Mouse (Mus musculus) ovary, postnatal 10 days (tissue): ENCODE measurements around the gene Rps23.
"Not testable (repeated sequence)": the region's sequence is repeated elsewhere in the genome, so short reads cannot be mapped to it uniquely, and the experiment has no call there.

Source experiments
- DNase-seq: peaks from one replicate; pipeline ENCODE4 v3.0.0; 2022; ENCODE audit warnings: low spot score

The Rps23 gene

GRCm38 (mm10) chr13:90922751-90923612 is at the start of gene Rps23:
Gene Rps23, plus strand, starts transcription at chr13:90922958.
- DNase-seq = peak; percentile 88

DNA sequence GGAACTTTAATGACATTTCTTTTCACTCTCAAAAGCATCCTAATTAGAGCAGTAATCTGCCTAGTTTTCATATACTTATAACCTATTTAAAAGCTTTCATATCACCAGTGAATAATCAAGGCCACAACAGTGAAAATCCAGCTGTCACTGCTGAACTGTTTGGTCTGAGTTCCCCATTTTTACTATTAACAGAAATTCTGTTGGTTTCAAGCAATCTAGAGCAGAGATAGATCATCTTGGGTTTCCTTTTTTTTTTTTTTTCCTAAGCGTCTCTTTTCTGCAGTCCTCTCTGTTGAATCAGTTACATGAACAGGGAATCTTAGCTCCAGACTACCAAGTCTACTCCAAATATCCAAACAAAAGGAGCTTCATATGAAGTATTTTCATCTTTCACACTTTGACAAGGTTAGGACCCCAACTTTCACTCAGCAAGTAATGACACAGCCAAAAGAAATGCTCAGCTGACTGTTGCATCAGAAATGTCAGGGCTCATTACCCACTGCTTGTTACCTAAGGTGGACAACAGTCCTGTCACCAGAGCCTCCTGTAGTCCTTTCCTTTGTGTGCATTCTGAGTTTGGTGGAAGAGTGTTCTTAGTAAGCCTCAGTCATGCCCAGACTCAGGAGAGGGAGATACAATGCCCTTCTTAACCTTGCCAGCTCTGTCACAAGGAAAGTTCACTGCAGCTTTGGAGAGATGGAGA is 40.9 kb upstream of the Rps23 start:
- no peak for DNase-seq

GRCm38 (mm10) chr13:90885856-90886532 is 36.8 kb upstream of the Rps23 start:
- DNase-seq = no peak

GRCm38 (mm10) chr13:90886568-90886983 is 36.2 kb upstream of the Rps23 start:
- DNase-seq = peak; percentile 38

- no peak for DNase-seq
Measured at GRCm38 (mm10) chr13:90890111-90890510, 32.6 kb upstream of the Rps23 start.

GRCm38 (mm10) chr13:90894819-90895218 is 27.9 kb upstream of the Rps23 start:
- DNase-seq = no peak

DNA sequence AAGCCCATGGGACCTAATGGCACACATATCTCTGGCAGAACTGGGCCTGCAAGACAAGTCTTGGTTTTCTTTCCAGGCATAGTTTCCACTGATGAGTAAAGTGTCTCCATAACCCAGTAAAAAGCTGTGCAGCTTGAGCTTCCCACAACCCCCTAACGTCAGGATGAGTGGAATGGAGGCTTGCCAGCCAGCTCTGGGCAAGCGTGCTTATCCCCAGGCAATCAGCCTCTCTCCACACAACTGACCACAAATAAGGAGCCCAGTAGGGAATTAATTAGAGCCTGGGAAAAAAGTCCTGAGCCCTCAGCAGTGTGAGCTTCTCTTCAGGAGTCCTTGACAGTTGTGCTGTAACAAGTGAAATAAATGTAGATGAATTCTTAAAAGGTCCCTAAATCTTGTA is 26.7 kb upstream of the Rps23 start:
- DNase-seq = no peak

- DNase-seq = no peak
Measured at GRCm38 (mm10) chr13:90896821-90897220, 25.9 kb upstream of the Rps23 start.

DNA sequence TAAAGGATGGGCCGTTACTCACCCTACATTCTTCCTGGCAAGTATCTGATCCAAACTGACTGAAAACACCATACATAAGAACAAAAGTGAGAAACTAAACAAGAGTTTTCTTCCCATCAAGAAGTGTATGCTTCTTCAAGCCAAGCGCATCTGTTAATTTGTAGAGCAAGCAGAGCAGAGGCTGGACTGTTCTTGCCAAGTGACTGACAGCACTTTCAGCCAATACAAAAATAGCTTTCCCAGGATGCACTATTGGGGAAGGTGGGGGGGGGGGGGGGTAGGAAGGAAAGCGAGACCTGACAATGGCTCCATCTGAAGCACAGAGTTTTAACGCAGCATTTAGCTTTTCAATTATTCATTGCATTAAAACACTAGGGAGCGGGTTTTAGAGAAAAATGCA is 17.6 kb upstream of the Rps23 start, which contains the start of gene Atp6ap1l:
Atp6ap1l (minus strand) TSS at position 180 of the 400 bp plus-strand sequence.
- no peak for DNase-seq

DNA sequence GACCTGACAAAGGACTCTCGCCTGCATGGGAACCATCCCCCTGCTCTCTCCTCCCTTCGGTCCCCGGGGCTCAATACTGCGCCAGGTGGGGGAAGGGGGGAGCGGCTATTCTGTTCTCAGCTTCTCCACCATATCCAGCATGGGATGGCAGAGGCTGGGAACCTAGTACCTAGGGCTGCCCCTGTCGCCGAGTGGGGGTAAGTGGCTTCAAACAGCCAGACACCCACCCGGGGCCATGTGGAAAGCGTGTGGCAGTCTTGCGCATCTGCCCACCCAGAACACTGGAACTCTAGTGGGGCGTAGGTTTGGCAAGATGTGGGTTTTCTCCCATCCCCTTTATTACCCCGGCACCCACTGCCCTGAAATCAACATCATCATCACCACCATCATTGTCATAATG is 15.4 kb upstream of the Rps23 start:
- no peak for DNase-seq

DNA sequence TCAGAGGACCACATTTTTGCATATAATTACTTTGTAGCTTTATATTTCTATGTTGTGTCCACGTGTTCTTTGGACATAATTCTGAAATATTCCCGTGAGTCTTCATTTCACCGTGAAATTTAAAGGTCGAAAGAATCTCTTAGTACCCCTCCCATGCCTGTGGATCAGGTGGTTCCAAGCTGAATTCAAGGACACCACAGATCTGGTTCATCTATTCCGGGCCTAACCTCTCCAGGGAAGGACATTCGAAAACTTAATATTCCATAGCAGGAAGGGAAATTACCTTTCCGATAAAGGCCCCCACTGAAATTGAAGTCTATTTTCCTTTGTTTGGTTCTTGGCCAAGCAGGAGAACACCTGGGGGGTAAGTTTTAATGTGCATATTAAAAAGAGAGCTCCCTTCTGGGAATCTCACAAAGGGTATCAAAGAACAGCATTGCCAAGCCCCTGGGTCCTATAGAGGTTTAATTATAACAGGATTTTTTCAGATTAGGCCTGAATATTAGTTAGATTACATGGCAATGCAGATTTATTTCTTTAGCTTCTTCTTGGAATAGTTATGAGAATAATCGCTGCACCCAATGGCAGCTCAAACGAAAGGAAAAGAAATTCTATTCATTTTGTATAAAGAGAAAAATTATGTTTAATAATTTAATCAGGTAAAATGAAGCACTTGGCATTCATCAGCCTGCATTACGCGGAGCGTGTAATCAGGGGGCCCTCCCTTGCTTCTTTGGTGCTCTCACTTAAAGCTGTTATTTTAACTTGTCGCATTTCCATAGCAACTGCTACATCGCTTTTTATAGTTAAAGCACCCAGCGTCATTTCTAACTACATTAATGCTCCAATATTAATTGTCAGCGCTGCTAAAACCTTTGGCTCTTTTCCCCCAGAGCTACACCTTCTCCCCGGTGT is 9.7 kb upstream of the Rps23 start:
- no peak for DNase-seq

GRCm38 (mm10) chr13:90913675-90914192 is 9.0 kb upstream of the Rps23 start:
- DNase-seq = no peak

DNA sequence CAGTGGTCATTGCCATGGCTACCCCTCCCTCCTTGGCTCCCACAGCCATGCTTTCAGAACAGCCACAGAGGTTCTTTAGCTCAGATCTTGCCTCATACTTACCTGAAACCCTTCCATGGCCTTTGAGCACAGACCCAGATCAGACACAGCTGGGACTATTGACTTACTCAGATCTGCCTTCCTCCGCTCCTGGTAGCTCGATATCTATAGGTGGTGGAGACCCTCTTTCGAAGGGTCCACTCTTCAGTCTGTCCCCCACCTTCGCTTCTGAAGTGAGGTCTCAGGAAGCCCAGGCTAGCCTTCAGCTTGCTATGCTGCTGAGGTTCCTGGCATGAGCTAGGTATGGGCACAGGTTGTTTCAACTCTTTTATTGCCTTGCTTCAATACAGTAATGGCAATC is 8.0 kb upstream of the Rps23 start:
- DNase-seq = no peak

DNA sequence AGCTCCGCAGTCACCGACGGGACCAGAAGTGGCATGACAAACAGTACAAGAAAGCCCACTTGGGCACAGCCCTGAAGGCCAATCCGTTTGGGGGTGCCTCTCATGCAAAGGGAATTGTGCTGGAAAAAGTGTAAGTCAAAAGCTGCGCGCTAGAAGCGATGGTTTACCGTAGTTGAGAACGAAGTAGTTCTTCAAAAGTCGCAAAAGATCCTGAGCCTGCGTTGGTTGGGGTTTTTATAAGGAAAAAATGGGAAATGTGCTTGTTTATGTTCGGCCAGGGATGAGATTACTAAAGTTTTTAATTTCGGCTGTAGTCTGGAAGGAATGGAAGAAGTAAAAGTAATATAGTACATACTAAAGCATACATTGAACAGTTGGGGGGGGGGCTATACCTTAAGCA is 859 bp downstream of the Rps23 start:
- not testable (repeated sequence) for DNase-seq

DNA sequence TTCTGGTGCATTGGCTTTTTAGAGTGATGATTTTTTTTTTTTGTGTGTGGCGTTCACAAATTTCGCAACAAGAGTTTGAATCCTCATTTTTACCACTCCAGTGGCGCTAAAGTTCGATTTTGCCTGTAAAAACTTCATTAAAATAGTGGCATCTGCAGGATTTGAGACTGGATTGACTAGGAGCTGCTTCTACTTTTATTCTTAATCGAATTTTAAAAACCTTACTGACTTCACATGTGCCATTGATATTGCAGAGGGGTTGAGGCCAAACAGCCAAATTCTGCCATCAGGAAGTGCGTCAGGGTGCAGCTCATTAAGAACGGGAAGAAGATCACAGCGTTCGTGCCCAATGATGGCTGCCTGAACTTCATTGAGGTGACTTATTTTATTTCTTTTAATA is 1.3 kb downstream of the Rps23 start:
- DNase-seq = no peak

- no peak for DNase-seq
Measured at GRCm38 (mm10) chr13:90925191-90925590, 2.4 kb downstream of the Rps23 start.

DNA sequence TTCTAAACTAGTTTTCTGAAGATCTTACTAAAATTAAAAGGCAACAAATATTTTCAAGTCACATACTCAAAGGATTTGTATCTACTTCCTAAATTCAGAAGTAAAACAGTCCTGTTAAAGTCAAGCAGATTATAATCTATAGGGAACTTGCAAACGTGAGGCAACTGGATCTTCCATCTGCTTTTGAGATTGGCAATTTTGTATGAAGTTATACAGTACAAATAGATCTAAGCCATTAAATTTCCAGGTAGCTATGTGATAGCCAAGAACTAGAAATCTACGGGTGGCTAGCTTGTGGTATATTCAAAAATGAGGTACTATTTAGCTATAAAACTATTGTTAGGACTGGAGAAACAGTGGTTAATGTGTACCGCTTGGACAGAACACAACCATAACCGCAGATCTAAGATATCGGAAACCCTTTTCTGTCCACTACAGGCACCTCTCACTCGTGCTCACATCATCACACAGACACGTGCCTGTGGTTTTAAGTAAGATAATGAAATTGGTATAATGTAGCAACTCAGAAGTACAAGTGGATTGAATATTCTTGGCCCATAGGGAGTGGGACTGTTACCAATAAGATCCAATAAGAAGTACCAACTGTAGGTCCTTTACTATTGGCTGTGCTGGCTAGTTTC is 3.5 kb downstream of the Rps23 start:
- DNase-seq = no peak

DNA sequence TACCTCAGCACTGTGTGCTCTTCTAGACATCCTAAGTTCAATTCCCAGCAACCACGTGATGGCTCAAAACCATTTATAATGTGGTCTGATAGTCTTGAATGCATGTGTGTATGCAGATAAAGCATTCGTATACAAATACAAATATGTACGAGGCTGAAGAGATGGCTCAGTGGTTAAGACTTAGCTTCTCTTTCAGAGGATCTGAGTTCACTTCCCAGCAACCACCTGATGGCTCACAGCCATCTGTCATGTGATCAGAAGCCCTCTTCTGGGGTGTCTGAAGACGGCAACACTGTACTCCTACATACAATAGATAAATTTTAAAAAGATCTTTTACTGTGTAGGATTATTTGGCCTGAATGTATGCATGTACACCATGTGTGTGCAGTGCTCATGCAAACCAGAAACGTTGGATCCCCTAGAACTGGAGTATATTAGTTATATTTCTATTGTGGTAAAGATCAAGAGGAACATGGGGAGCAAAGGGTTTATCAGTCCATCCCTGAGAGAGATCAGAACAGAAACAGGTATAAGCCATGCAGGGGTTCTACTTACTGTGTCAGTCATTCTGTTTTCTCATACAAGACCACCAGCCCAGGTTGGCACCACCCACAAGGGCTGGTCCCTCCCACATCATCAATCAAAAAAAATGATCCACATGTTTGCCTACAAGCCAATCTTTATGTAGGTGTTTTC is 4.3 kb downstream of the Rps23 start:
- DNase-seq = no peak

GRCm38 (mm10) chr13:90928266-90928665 is 5.5 kb downstream of the Rps23 start:
- not testable (repeated sequence) for DNase-seq

GRCm38 (mm10) chr13:90929847-90930246 is 7.1 kb downstream of the Rps23 start:
- peak; percentile 24 for DNase-seq
